Mouse (Mus musculus) olfactory bulb, adult 2 months (tissue): ENCODE data around the gene Dcun1d3.

Experiments used
- CTCF ChIP-seq: fragments of 200-500 bp; IDR thresholded peaks from 2 replicates; pipeline ENCODE4 v1.5.1; 2012; ENCODE audit warnings: low read depth, mild to moderate bottlenecking, low read length, moderate library complexity; ENCODE audit not compliant: insufficient read depth
- POLR2A ChIP-seq: fragments of 200-500 bp; IDR thresholded peaks from 2 replicates; pipeline ENCODE4 v1.6.1; 2012; ENCODE audit warnings: mild to moderate bottlenecking, low read depth, low read length, moderate library complexity; ENCODE audit not compliant: insufficient read depth

GRCm38 (mm10) chr7:119855031-119855430, 41.1 kb downstream of the Dcun1d3 start:
- TF ChIP-seq CTCF (no peak), POLR2A (no peak)
